Mouse (Mus musculus): ENCODE measurements around the gene Nrp1. TPM values are rescaled to one million over a fixed set of nuclear protein-coding genes. Genes with fewer than 3 reads are reported as not detected.
A peak's percentile ranks its signal among the peaks of the same experiment; 100 is the strongest.

The Nrp1 gene
- polyA plus RNA-seq, 1 experiment from 2014 or later = 89.0 TPM

- H3K4me2 ChIP-seq = no peak overlapping the region
- 87% methylated on average over 5 of the region's 5 CpGs for WGBS
- ATAC-seq (replicated peaks) = no peak
Observed at GRCm38 (mm10) chr8:128400286-128400685, 41.9 kb downstream of the Nrp1 start.

GRCm38 (mm10) chr8:128404876-128405275 lies 46.5 kb downstream of the Nrp1 start:
- H3K36me3 ChIP-seq (replicated peaks) = no peaks in the 10 kb centered on the region
- H3K4me1 ChIP-seq = no peaks in the 10 kb centered on the region
- H3K9me3 ChIP-seq = no peaks in the 10 kb centered on the region
- H3K4me2 ChIP-seq = no peak overlapping the region
- H3K4me3 ChIP-seq = no peak overlapping the region
- H3K27ac ChIP-seq = no peak overlapping the region
- no peaks in the 10 kb centered on the region for H3K27me3 ChIP-seq (replicated peaks)
- H3K9ac ChIP-seq = no peak overlapping the region
- 63% methylated on average over 2 of the region's 2 CpGs for whole genome bisulfite sequencing
- no peak for ATAC-seq (replicated peaks)

More at GRCm38 (mm10) chr8:128400286-128400685, 41.9 kb downstream of the Nrp1 start:
- H3K9ac ChIP-seq = no peak overlapping the region
- H3K27me3 ChIP-seq (replicated peaks) = no peaks in the 10 kb centered on the region
- H3K36me3 ChIP-seq (replicated peaks) = no peaks in the 10 kb centered on the region
- H3K4me1 ChIP-seq = peaks cover 13% of the 10 kb centered on the region
- H3K27ac ChIP-seq = no peak overlapping the region
- H3K4me3 ChIP-seq = no peak overlapping the region
- no peaks in the 10 kb centered on the region for H3K9me3 ChIP-seq

- Histone ChIP-seq H3K4me1 (peaks cover 29% of the 10 kb centered on the region), H3K27me3 (replicated peaks) (no peaks in the 10 kb centered on the region), H3K4me2 (no peak overlapping the region), H3K9me3 (no peaks in the 10 kb centered on the region), H3K36me3 (replicated peaks) (no peaks in the 10 kb centered on the region), H3K4me3 (no peak overlapping the region), H3K27ac (no peak overlapping the region), H3K9ac (no peak overlapping the region)
- no peak for ATAC-seq (replicated peaks)
- 83% methylated on average over 4 of the region's 4 CpGs for WGBS
Observed at GRCm38 (mm10) chr8:128413381-128413780, 55.0 kb downstream of the Nrp1 start.

GRCm38 (mm10) chr8:128415730-128416684 lies 57.6 kb downstream of the Nrp1 start:
- no peaks in the 10 kb centered on the region for H3K36me3 ChIP-seq (replicated peaks)
- peaks cover 32% of the 10 kb centered on the region for H3K4me1 ChIP-seq
- no peaks in the 10 kb centered on the region for H3K9me3 ChIP-seq
- peak; percentile 77 for ATAC-seq (replicated peaks)
- no peak overlapping the region for H3K4me3 ChIP-seq
- no peak overlapping the region for H3K9ac ChIP-seq
- 32% methylated on average over 4 of the region's 4 CpGs for WGBS
- peak overlapping the region; percentile 61 for H3K27ac ChIP-seq
- no peak overlapping the region for H3K4me2 ChIP-seq
- no peaks in the 10 kb centered on the region for H3K27me3 ChIP-seq (replicated peaks)

- Histone ChIP-seq H3K4me2 (no peak overlapping the region), H3K4me3 (no peak overlapping the region), H3K9me3 (no peaks in the 10 kb centered on the region), H3K27me3 (replicated peaks) (no peaks in the 10 kb centered on the region), H3K9ac (no peak overlapping the region), H3K36me3 (replicated peaks) (no peaks in the 10 kb centered on the region), H3K4me1 (peaks cover 32% of the 10 kb centered on the region), H3K27ac (peak overlapping the region; percentile 61)
- no peak for ATAC-seq (replicated peaks)
- WGBS = 64% methylated on average over 2 of the region's 2 CpGs
Observed at GRCm38 (mm10) chr8:128416896-128417295, 58.5 kb downstream of the Nrp1 start.

- ATAC-seq (replicated peaks) = no peak
- 47% methylated on average over 10 of the region's 10 CpGs for WGBS
- H3K4me1 ChIP-seq = peaks cover 32% of the 10 kb centered on the region
- H3K9ac ChIP-seq = no peak overlapping the region
- no peaks in the 10 kb centered on the region for H3K27me3 ChIP-seq (replicated peaks)
- no peaks in the 10 kb centered on the region for H3K36me3 ChIP-seq (replicated peaks)
- no peak overlapping the region for H3K4me3 ChIP-seq
- H3K27ac ChIP-seq = no peak overlapping the region
- H3K9me3 ChIP-seq = no peaks in the 10 kb centered on the region
- no peak overlapping the region for H3K4me2 ChIP-seq
Observed at GRCm38 (mm10) chr8:128417956-128418796, 59.8 kb downstream of the Nrp1 start.

GRCm38 (mm10) chr8:128419984-128420383 lies 61.6 kb downstream of the Nrp1 start:
- no peaks in the 10 kb centered on the region for H3K36me3 ChIP-seq (replicated peaks)
- ATAC-seq (replicated peaks) = no peak

GRCm38 (mm10) chr8:128420402-128420801 lies 62.0 kb downstream of the Nrp1 start:
- Histone ChIP-seq H3K27ac (no peak overlapping the region), H3K27me3 (replicated peaks) (no peaks in the 10 kb centered on the region), H3K36me3 (replicated peaks) (no peaks in the 10 kb centered on the region), H3K9me3 (no peaks in the 10 kb centered on the region), H3K9ac (no peak overlapping the region), H3K4me3 (no peak overlapping the region), H3K4me2 (no peak overlapping the region), H3K4me1 (peaks cover 29% of the 10 kb centered on the region)
- 82% methylated on average over 1 of the region's 1 CpGs for WGBS
- no peak for ATAC-seq (replicated peaks)

More at GRCm38 (mm10) chr8:128419984-128420383, 61.6 kb downstream of the Nrp1 start:
- Histone ChIP-seq H3K4me2 (no peak overlapping the region), H3K4me1 (peaks cover 32% of the 10 kb centered on the region), H3K27ac (no peak overlapping the region), H3K9ac (no peak overlapping the region), H3K27me3 (replicated peaks) (no peaks in the 10 kb centered on the region), H3K9me3 (no peaks in the 10 kb centered on the region), H3K4me3 (no peak overlapping the region)

- Histone ChIP-seq H3K4me1 (no peaks in the 10 kb centered on the region), H3K4me3 (no peak overlapping the region), H3K27ac (no peak overlapping the region), H3K27me3 (replicated peaks) (no peaks in the 10 kb centered on the region), H3K9me3 (no peaks in the 10 kb centered on the region), H3K36me3 (replicated peaks) (peaks cover 4% of the 10 kb centered on the region; the same call in 1 of the 2 replicates), H3K4me2 (no peak overlapping the region), H3K9ac (no peak overlapping the region)
- ATAC-seq (replicated peaks) = no peak
Observed at GRCm38 (mm10) chr8:128423813-128424212, 65.4 kb downstream of the Nrp1 start.

GRCm38 (mm10) chr8:128424626-128425333 lies 66.4 kb downstream of the Nrp1 start:
- Histone ChIP-seq H3K27me3 (replicated peaks) (no peaks in the 10 kb centered on the region), H3K4me1 (no peaks in the 10 kb centered on the region), H3K4me3 (no peak overlapping the region), H3K9ac (no peak overlapping the region), H3K36me3 (replicated peaks) (peaks cover 4% of the 10 kb centered on the region; the same call in 1 of the 2 replicates), H3K27ac (no peak overlapping the region), H3K9me3 (no peaks in the 10 kb centered on the region), H3K4me2 (no peak overlapping the region)
- ATAC-seq (replicated peaks) = no peak
- WGBS = 87% methylated on average over 7 of the region's 7 CpGs

- Histone ChIP-seq H3K4me1 (no peaks in the 10 kb centered on the region), H3K4me3 (no peak overlapping the region), H3K27me3 (replicated peaks) (no peaks in the 10 kb centered on the region), H3K36me3 (replicated peaks) (peaks cover 4% of the 10 kb centered on the region; the same call in 1 of the 2 replicates), H3K9me3 (no peaks in the 10 kb centered on the region), H3K27ac (no peak overlapping the region), H3K4me2 (no peak overlapping the region), H3K9ac (no peak overlapping the region)
- ATAC-seq (replicated peaks) = no peak
- 87% methylated on average over 3 of the region's 3 CpGs for WGBS
Observed at GRCm38 (mm10) chr8:128427071-128427470, 68.7 kb downstream of the Nrp1 start.

GRCm38 (mm10) chr8:128428971-128429370 lies 70.6 kb downstream of the Nrp1 start:
- no peaks in the 10 kb centered on the region for H3K4me1 ChIP-seq
- ATAC-seq (replicated peaks) = peak; percentile 52; the same call in 1 of the 2 replicates
- H3K9me3 ChIP-seq = no peaks in the 10 kb centered on the region
- WGBS = 11% methylated on average over 1 of the region's 1 CpGs
- no peaks in the 10 kb centered on the region for H3K27me3 ChIP-seq (replicated peaks)
- H3K36me3 ChIP-seq (replicated peaks) = peaks cover 6% of the 10 kb centered on the region; the same call in 1 of the 2 replicates
- H3K9ac ChIP-seq = no peak overlapping the region
- no peak overlapping the region for H3K27ac ChIP-seq
- H3K4me2 ChIP-seq = no peak overlapping the region
- no peak overlapping the region for H3K4me3 ChIP-seq
